Mouse (Mus musculus) regulatory T cell (primary cell): ENCODE data around the gene Impdh2.

Experiments
- in situ Hi-C: fragments of 300-600 bp; cut with MboI, MseI; formaldehyde crosslinking; loops from one replicate; pipeline ENCODE4 v1.15.1; 2025; ENCODE audit warnings: high pct_unique_total_duplicates

Gene Impdh2

GRCm38 (mm10) chr9:108560227-108560841, at the start of gene Impdh2:
TSS of gene Impdh2 (plus strand) at chr9:108560286.
- in situ Hi-C loops: no loop called here

- in situ Hi-C loops: no loop called here
These were observed 43.5 kb upstream of the Impdh2 start, which contains the start of gene Qrich1 for GRCm38 (mm10) chr9:108516380-108517251. TSS of gene Qrich1 (plus strand) at chr9:108516806.

- in situ Hi-C loops: no loop called here
These were observed 42.7 kb upstream of the Impdh2 start for GRCm38 (mm10) chr9:108517253-108517930.

DNA sequence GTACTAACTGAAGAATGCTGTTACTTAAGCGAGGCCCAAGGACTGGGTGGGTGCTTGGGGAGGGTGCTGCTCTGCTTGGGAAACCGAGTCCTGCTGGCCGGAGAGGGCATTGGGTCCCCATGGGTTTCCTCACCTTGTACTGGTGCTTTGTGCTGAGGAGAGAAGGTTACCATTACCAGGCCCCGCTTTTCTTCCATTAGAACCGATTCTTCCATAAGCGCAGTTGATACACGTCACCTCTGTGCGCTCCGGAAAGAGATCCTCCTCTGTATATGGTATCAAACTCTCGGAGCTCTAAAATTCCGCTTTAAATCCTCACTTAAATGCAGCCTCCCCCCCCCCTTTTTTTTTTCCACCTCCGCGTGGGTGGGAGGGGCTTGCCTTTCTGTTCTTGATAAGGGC, 42.2 kb upstream of the Impdh2 start:
- in situ Hi-C loops: no loop called here

- in situ Hi-C loops: no loop called here
These were observed 38.5 kb upstream of the Impdh2 start for GRCm38 (mm10) chr9:108521604-108522003.

- in situ Hi-C loops: no loop called here
These were observed 36.7 kb upstream of the Impdh2 start for GRCm38 (mm10) chr9:108523341-108523740.

DNA sequence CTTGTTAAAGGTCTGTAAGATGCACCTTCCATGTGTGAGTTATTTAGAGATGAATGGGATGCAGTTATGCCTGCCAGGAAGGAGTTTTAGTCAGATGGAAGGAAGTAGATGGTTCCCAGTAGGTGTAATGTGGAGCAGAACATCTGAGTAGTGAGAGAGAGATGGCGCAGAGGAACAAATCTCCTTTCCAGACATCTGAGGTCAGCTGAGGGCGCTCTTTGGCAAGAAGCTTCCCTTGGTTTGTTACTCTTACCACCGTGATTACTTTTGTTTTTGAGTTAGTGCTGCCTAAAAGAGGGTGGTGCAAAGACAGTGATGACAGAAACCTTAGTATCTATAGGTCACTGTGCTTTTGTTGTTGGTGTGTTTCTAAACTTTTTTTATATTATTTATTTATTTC, 34.7 kb upstream of the Impdh2 start:
- in situ Hi-C loops: loop anchor here (25.0 kb wide), 2 partner anchors 1637 to 1663 kb away; no protein-coding TSS in a partner anchor

GRCm38 (mm10) chr9:108530954-108531353, 29.1 kb upstream of the Impdh2 start:
- in situ Hi-C loops: loop anchor here (5.0 to 25.0 kb wide), 3 partner anchors 154 to 1669 kb away; no protein-coding TSS in a partner anchor

DNA sequence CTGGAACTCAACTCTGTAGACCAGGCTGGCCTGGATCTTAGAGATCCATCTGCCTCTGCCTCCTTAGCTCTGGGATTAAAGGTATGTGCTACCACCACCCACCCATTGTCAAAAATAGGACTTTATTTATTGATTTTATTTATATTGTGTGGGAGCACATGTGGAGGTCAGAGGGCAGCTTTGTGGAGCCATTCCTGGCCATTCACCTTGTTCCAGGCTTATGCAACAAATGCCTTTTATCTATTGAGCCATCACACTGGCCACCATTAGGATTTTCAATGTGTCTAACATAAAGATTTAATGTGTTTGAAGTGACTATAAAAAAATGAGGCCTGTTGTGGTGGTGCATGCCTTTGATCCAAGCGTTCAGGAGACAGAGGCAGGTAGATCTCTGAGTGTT, 28.6 kb upstream of the Impdh2 start:
- in situ Hi-C loops: loop anchor here (5.0 to 25.0 kb wide), 3 partner anchors 154 to 1669 kb away; no protein-coding TSS in a partner anchor

- in situ Hi-C loops: loop anchor here (10.0 to 25.0 kb wide), 3 partner anchors 796 to 1679 kb away; no protein-coding TSS in a partner anchor
These were observed 19.2 kb upstream of the Impdh2 start for GRCm38 (mm10) chr9:108540846-108541245.

DNA sequence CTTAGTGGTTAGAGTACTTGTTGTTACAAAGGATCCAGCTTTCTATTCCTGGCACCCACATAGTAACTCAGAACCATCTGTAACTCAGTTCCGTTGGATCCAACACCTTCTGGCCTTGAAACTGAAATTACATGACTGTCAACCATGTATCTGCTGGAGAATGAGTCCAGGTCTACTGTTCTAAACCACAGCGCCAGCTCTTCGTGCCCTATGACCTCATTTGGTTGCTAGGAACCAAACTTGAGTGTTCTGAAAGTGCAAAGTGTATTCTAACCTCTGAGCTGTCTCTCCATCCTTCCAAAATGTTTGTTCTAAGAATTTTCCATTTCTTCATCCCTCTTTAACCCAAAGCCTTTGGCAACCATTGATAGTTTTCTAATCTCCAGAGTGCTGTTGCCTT, 14.1 kb upstream of the Impdh2 start:
- in situ Hi-C loops: loop anchor here (10.0 to 25.0 kb wide), 3 partner anchors 801 to 1684 kb away; no protein-coding TSS in a partner anchor

DNA sequence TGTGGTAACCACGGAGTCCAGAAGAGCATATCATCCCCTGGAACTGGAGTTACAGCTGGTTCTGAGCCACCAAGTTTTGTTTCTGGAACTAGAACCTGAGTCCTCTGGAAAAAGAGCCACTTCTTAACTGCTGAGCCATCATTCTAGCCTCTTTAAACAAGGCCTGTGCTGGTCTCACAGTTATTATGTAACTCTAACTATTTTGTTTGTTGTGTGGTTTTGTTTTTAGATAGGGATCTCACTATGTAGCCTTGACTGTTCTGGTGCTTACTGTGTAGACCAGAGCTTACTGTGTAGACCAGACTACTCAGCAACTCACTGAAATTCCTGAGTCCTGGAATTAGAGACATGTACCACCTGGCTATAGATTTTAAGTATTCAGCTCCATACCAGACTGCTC, 13.2 kb upstream of the Impdh2 start:
- in situ Hi-C loops: loop anchor here (10.0 to 25.0 kb wide), 3 partner anchors 802 to 1685 kb away; no protein-coding TSS in a partner anchor

- in situ Hi-C loops: loop anchor here (10.0 kb wide), 1 partner anchor 794 kb away; no protein-coding TSS in a partner anchor
These were observed 917 bp upstream of the Impdh2 start for GRCm38 (mm10) chr9:108559169-108559568.

- in situ Hi-C loops: no loop called here
These were observed 3.6 kb downstream of the Impdh2 start for GRCm38 (mm10) chr9:108563671-108564070.

- in situ Hi-C loops: no loop called here
These were observed 4.0 kb downstream of the Impdh2 start for GRCm38 (mm10) chr9:108564131-108564530.

GRCm38 (mm10) chr9:108565881-108566814, 6.1 kb downstream of the Impdh2 start:
- in situ Hi-C loops: no loop called here

DNA sequence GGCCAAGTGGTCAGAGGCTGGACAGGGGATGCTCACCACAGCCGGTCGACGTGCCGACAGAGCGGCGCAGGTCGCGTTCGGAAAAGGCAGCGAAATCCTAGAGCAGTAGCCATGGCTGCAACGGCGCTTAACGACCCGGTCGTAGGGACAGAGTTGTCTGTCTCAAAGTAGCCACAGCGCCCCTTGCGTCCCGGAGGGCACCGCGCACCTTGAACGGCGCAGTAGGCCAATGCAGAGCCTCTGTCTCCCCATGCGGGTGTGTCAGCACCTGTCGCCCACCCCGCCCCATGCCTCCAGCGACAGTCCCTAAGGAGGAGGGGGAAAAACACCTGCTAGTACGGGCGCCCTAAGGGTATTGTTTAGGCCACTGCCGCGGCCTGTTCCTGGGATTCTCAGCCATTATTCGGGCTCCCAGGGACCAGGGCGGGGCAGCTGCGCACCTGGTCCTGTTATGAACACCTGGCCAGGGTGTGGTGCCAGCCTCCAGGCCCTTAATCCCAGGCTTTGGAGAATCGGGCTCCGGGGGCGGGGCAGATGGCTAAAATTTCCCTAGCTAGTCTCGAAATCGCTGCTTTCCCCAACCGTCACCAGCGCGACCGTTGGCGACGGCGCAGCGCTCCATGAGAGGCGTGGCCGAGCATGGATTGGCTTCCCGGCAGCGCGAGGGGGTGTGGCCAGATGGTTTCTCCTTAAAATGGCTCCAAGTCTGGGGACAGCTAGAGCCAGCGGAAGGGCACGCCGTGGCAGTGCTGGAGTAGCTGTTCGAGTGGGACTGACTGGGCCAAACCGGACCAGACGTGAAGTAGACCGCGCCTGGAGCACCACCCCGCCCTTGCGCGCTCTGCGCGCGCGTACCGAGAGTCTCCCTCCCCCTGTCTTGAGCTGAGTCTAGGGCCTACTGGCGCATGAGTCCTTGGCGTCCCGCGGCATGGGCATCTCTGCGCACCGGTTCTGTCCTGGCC, 7.0 kb downstream of the Impdh2 start, which contains the start of gene Ndufaf3:
Ndufaf3 (minus strand) TSS at position 620 of the 962 bp plus-strand sequence.
- in situ Hi-C loops: no loop called here

DNA sequence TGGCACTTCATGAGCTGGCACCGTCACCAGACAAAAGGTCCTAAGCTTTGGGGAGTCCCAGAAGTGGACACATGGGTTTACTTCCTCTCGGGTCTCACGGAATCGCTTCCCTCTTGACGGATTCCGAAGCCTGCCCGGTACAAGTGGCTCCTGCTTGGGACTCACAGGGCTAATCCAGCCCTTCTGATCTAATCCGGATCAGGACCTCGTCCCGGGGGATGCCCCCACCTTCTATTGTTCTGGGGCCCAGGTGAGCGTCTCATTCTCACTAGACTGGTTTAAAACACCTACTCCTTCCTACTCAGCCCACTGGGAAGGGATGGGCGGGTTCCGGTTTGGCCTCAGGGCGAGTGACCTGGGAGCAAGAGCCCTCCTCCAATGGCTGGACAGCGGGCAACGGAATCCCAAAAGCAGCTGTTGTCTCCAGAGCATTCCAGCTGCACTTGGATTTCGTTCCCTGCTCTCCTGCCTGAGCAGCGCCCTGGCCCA, 7.9 kb downstream of the Impdh2 start:
- in situ Hi-C loops: no loop called here

DNA sequence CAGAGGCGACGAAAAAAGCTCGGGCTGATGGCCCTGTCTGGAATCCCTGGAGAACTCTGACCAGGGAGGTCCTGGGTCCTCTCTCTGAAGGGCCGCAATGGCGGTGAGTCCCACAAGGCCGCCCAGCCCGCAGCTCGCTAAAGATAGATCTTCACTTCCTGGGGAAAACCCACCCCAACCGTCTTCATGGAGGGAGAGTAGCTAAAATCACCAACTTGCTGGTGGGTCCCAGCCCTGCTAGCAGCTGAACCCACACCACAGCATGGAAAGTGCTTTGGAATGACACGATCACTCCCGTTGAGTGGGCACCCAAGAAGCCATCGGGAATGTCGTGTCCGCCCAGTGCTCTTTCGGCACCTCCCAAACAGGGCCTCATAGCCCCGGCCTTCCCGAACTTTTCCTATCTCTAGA, 8.4 kb downstream of the Impdh2 start:
- in situ Hi-C loops: no loop called here
